Mouse (Mus musculus): ENCODE results near the gene Fam163a. TPM values are rescaled to one million over a fixed set of nuclear protein-coding genes. Genes with fewer than 3 reads are reported as not detected.

Gene Fam163a
- polyA plus RNA-seq, 1 experiment = not detected

DNA sequence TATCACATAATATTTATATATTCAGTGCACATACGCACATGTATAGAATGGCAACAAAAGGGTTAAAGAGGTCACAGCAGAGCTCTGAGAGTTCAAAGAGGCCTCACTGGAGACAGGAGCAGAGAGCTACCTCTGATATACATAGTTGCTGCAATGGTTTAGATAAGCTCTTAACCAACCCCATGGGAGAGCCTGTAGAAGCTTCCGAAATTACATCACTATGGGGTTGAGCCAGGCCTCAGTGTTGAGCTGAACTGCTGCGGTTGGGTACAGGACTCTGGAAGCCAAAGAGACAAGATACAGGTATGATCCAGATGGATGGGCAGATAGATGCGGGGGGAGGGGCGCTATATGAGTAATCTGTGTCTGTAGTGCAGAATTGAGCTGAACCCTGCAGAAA, 8.1 kb upstream of the Fam163a start:
- TF ChIP-seq GATA1 (IDR thresholded peaks at IDR 0.05; ENCODE audit: low read length) = no peak

DNA sequence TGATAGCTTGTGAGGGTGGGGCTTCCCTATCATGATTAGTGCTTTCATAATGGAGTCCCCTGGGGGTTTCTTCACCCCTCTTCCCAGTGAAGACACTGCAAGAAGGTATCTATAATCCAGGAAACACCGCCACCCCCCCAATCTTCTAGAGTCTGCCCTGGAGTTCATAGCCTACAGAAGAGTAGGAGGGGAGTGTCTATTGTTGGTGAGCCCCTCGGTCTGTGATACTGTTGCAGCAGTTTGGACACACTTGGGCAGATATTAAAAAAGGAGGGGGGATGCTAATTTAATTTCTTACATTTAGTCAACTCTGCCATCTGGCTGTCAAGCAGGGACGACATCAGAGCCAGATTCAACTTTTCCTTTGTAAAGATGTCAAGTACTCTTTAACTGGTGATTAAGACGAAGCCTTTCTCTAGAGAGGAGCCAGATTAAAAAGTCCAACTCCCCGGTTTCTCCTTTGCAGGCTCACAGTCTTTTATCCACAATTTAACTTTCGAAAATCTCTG, 7.0 kb upstream of the Fam163a start:
- TF ChIP-seq GATA1 (IDR thresholded peaks at IDR 0.05; ENCODE audit: low read length) = no peak

DNA sequence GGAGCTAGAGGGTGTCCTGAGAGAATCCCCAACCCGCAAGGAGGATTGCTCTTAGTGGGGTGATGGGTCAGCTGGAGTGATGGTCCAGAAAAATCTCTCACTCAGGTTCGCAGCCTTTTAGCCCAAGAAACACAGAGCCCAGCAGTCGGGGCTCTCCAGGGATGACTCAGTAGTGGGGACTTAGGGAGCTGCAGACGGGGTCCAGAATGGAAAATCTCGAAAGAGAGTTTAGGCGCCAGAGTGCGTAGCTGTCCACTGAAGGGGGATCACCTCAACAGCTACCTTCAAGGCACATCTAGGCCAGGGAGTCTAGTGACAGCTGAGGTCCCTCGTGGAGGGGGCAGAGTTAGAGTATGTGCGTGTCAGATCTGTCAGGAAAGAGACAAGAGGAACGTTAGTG, 338 bp upstream of the Fam163a start:
- TF ChIP-seq GATA1 (IDR thresholded peaks at IDR 0.05; ENCODE audit: low read length) = no peak

DNA sequence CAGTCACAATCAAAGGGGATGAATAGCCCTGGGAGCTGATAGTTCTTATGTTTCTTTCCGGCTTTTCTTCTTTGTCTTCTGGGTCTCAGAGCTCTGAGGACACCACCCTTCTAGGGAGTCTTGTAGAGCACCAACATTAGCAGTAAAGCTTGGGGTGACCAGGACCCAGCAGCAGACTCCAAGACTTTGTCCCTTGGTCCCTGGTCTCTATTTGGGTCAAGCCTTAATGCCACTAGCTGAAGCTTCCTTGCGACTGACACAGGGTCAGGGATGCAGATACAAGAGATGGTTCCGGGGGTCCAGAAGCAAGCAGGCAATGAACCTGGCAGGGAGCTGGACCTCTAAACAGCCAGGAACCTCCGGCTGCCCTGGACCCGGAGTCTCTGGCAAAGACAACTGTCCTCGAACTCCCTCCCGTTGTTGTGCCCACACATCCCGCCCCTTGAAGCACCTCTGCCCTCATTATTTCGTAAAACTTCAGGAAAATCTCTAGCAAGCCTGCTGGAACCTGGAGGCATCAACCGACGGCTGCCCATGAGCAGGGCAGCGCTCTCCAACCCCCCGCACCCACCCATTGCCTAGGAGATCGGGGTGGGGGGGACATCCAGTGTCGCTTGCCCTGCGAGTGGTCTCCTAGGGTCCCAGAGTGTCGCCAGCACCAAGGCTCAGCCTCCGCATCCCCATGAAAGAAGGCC, 718 bp downstream of the Fam163a start:
- TF ChIP-seq GATA1 (IDR thresholded peaks at IDR 0.05; ENCODE audit: low read length) = no peak

DNA sequence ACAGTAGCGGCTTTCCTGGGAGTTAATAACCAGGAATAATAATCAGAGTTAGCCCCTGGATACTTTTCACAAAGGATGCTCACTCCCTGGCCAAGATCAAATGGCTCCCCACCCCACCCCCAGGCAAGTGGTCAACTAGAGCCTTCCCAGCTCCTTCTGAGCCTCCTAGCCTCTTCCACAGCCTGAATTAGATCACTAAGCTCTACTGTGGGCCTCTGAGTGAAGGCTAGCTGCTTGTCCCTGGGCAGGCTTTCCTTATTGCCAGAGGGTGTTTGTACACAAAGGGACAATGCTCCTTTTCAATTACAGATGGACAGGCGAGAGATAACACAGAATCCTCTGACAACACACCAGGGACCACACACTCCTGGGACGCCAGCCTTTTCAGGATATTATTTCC, 2.2 kb downstream of the Fam163a start:
- no peak for TF ChIP-seq GATA1 (IDR thresholded peaks at IDR 0.05; ENCODE audit: low read length)

DNA sequence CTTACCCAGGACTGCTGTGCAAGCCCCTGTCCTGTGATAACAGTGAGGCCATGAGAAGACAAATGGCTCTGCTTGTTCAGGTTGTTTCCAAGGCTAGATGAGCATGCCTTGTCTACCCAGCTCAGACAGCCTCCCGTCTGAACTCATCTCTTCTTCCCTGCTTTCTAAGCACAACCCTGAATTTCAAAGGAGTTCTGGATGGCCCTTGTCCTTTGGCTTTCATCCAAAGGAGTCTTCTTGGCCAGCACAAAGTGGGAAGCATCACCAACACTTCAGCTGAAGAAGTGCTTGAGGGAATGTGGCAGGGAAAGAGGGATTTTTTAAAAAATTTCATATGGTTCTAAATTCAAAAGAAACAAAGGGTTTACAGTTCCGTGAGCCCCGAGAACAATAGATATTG, 3.8 kb downstream of the Fam163a start:
- no peak for TF ChIP-seq GATA1 (IDR thresholded peaks at IDR 0.05; ENCODE audit: low read length)

DNA sequence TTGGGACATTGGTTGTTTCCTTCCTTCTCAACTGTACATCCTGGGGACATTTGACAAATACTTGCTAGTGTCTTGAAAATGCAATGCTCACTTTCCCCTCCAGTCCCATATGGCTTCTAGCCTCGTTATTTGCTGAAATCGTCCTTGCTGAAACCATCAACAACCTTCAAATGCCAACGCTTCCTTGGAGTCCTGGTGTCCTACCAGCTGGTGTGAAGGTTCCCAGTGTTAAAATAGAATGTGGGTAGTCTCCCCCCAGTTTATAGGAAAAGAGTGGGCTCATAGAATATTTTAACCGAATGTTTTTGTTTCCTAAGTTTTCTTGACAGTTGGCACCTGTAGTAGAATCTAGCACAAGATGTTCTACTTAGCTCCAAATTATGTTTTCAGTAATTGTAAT, 7.2 kb downstream of the Fam163a start:
- TF ChIP-seq GATA1 (IDR thresholded peaks at IDR 0.05; ENCODE audit: low read length) = no peak

DNA sequence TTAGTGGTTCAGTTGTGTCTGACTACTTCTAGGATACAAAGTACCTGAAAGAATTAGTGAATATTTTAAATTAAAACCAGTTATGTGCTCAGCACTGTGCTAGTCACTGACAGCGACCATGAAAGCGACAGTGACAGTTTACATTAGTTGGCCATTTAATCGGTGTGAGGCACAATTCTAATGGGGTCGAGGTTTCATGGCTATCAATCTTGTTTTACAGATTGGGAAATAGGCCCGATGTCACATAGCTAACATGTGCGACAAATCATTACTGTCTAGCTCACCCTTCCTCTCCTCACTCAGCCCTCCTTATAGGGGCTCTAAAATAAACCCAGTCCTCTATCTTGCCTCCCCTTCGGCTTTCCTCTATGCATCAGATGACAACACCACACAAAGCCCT, 11.5 kb downstream of the Fam163a start:
- no peak for TF ChIP-seq GATA1 (IDR thresholded peaks at IDR 0.05; ENCODE audit: low read length)

DNA sequence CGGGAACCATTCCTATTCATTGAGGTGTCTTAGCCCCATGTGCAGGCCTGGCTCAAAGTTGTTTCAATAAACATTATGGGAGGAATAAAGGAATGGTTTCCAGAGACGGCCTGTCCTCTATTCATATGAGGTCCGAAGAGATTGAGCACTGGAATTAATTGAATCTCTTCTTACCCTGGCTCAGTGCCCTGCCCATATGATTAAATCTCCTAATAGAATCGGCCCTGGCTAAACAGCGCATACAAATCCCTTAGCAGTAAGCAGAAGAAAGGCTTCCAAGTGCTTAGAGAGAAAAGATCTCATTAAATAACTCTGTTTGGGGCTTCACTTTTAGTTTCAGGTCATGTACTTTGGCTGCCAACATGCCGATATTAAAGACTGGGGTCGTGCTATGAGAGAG, 12.0 kb downstream of the Fam163a start:
- TF ChIP-seq GATA1 (IDR thresholded peaks at IDR 0.05; ENCODE audit: low read length) = no peak

DNA sequence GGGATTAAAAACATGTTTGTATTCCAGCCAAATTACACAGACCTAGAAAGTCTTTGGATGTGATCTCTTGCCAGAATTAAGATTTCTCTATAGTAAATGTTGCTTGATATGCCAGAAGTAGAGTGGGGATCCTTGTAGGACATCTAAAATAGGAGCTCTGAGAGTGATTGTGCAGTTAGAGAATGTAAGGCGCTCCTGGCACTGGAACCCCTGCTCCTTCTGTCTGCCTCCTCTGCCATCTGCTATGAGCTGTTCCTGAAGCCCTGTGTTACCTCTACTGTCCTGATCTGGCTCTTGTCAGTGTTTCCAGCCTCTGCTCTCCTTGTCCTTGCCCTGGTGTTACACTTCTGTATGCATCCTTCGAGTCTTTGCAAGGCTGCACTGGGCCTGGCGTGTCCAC, 18.2 kb downstream of the Fam163a start:
- TF ChIP-seq GATA1 (IDR thresholded peaks at IDR 0.05; ENCODE audit: low read length) = no peak

DNA sequence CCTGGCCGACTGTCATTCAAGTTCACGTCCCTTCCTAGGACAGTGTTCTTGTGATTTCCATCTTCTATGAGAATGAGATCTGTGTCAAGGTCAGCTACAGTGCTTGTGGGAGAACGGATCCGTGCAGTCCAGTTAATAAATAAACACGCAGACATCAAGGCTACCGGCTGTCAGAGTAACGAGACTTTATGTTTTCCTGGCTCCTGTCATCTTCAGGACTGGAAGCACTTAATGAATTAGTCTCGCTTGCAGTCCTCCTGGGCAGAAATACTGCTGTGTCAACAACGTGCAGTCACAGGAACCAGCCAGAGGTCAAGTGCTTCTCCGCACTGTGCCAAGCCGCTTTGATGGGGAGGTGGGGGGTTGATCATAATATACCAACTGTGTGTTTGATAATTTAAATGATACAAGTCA, 20.7 kb downstream of the Fam163a start:
- TF ChIP-seq GATA1 (IDR thresholded peaks at IDR 0.05; ENCODE audit: low read length) = no peak

DNA sequence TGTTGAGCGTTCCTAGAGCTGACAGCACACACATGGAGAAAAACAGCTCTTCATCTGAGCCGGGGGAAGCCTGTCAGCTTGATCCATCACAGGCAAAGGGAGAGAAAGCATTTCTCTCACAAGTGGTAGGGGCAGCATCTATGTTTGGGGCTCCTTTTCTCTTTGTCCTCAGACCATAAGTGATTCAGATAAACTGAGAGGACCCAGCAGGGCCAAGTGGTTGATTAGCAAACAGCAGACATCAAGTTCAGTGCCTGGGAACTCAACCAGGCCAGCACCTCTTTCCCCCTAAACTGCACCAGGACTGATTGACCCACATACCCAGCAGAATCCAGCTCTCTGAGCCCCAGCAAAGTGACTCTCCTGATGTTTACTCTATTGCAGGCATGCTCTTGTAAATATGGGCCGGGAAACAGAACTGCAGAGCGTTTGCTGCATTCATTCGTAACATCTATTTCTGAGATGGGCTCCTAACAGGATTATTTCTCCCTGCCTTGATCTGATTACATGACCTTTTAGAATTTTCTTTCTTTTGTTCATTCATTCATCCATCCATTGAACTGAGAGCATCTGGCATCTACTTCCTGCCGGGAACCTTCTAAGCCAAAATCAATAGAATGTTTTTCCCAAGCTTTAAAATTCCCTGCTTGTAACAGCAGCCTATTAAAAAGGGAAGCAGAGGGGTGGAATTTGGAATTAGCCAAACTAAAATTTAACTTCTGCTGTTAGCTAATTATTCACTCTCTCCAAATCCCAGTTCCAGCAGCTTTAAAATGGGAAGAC, 21.5 kb downstream of the Fam163a start:
- TF ChIP-seq GATA1 (IDR thresholded peaks at IDR 0.05; ENCODE audit: low read length) = no peak

DNA sequence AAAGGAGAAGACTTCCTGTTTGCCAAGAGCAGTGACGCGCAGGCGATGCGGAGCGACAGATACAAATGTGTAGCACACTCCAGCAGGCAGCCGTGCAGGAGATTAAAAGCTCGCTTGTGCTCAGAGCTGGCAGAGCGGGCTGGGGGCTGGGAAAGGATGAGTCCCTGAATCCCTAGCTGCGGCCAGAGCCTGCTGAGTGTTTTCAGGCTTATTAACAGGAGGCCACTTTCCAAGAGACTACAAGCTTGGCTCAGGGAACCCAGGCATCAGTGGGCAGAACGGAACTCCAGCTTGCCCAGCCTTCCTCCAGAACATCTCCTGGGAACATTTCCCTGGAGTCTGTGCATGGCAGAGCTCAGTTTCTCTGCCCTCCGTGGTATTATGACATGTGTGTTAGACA, 25.0 kb downstream of the Fam163a start:
- TF ChIP-seq GATA1 (IDR thresholded peaks at IDR 0.05; ENCODE audit: low read length) = no peak

DNA sequence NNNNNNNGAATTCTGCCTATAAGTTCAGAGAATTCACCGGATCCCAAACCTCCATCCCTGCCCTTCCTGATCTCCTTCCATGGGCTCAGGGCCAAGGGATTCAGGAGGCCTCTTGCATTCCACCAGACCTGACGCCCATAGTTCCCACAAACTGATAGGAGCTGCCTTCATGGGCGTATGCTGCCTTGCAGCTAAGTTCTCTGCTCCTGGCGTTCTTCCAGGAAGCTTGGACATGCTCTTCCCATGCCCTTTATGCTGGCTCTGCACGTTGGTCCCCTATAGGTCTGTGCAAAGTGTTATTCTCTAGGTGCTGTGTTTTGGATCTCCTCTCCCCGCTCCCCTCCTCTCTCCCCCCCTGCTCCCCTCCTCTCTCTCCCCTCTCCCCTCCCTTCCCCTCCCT, 36.1 kb downstream of the Fam163a start:
- no peak for TF ChIP-seq GATA1 (IDR thresholded peaks at IDR 0.05; ENCODE audit: low read length)

DNA sequence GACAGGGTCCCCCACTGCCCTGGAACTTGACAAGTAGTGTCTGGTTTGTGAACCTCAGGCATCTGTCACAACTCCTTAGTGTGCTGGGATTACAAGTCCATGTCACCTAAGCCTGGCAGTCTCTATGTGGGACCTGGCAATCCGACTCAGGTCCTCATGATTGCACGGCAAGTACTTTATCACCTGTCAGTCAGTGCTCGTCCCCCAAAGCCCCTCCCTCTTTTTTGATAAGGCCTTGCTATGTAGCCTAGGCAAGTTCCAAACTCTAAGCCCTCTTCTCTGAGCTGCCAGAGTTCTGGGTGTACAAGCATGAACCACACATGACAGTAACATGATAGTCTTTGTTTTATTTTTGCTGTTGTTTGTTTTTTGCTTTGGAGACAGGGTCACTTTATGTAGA, 88.1 kb downstream of the Fam163a start:
- TF ChIP-seq GATA1 (IDR thresholded peaks at IDR 0.05; ENCODE audit: low read length) = no peak

DNA sequence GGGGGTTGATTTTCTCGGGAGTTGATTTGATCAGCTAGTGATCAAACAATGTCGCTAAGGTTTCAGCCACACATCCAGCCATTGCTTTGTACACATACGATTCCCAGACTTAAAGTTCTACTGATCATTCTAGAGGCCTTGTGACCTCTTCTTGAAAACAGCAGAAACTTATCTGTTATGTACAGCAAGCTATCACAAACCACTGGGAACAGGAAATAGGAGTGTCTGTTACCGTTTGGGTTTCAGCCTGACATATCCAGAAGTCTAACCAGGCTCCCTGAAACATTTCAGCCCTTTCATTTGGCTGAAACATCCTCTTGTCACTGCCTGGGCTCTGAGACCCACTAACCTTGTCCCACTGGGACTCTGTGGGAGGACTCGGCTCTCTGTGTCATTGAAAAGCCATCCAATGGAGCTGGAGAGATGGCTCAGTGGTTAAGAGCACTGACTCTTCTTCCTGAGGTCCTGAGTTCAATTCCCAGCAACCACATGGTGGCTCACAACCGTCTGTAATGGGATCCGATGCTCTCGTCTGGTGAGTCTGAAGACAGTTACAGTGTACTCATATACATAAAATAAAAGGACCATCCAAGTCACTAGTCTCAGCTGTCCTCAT, 90.8 kb downstream of the Fam163a start:
- TF ChIP-seq GATA1 (IDR thresholded peaks at IDR 0.05; ENCODE audit: low read length) = peak; percentile 61
